Mouse (Mus musculus): ENCODE measurements at regions not wholly inside any gene's neighbourhood (a gene's known extent, or its start where the extent isn't known, plus 50 kb on each side); places are given as distances from the start of the nearest gene placed in this dataset.

GRCm38 (mm10) chr10:98667728-98668127 lies 246.5 kb upstream of the Atp2b1 start:
- TF ChIP-seq CTCF (IDR thresholded peaks at IDR 0.05; ENCODE audit: borderline replicate concordance, control insufficient read depth, extremely low read depth, insufficient read depth, low read length, poor library complexity) (no peak), POLR2A (IDR thresholded peaks at IDR 0.05; ENCODE audit: control insufficient read depth, extremely low read depth, insufficient read depth, low read length, poor library complexity) (no peak)
